Mouse (Mus musculus) kidney, adult 2 months (tissue): ENCODE results near the gene Ccdc15. TPM values are rescaled to one million over a fixed set of nuclear protein-coding genes. Genes with fewer than 3 reads are reported as not detected.
"Not testable (repeated sequence)": the region's sequence is repeated elsewhere in the genome, so short reads cannot be mapped to it uniquely, and the experiment has no call there.

Experiments used
- DNase-seq: peaks from one replicate; pipeline ENCODE4 v3.0.0; 2021
- H3K27ac ChIP-seq: fragments of 200-500 bp; 2 replicates; pipeline ENCODE4 v1.5.1; 2012; ENCODE audit warnings: low read depth, low read length, control low read depth, inconsistent platforms; ENCODE audit not compliant: insufficient read depth
- H3K27me3 ChIP-seq: fragments of 200-500 bp; replicated peaks from 2 replicates; pipeline ENCODE4 v1.6.1; 2012; ENCODE audit warnings: mild to moderate bottlenecking, moderate library complexity, low read length, inconsistent platforms; ENCODE audit not compliant: control insufficient read depth, insufficient read depth
- H3K36me3 ChIP-seq: fragments of 200-500 bp; 2 replicates; pipeline ENCODE4 v1.6.1; 2012; ENCODE audit warnings: mild to moderate bottlenecking, moderate library complexity, low read length, inconsistent platforms; ENCODE audit not compliant: control insufficient read depth, insufficient read depth
- H3K4me1 ChIP-seq: fragments of 200-500 bp; 2 replicates; pipeline ENCODE4 v1.6.1; 2011; ENCODE audit warnings: low read length; ENCODE audit not compliant: control insufficient read depth, insufficient read depth
- H3K4me3 ChIP-seq: fragments of 200-500 bp; 2 replicates; pipeline ENCODE4 v1.5.1; 2011; ENCODE audit warnings: mild to moderate bottlenecking, low read depth, low read length, control low read depth; ENCODE audit not compliant: insufficient read depth
- CTCF ChIP-seq: fragments of 200-500 bp; conservative IDR thresholded peaks from 2 replicates; pipeline ENCODE4 v1.5.1; 2011; ENCODE audit warnings: low read depth, mild to moderate bottlenecking, control low read depth, low read length, moderate library complexity, mixed read lengths; ENCODE audit not compliant: insufficient read depth, insufficient read length
- POLR2A ChIP-seq: fragments of 200-500 bp; IDR thresholded peaks from one replicate; pipeline ENCODE4 v1.6.1; 2011; ENCODE audit warnings: low read depth, low read length, control low read depth
- WGBS: fragments of 180-500 bp; shearing (Covaris S2); methylation state at CpG from one replicate; pipeline ENCODE4 v1.1.7; 2018; 5-methylcytosine and 5-hydroxymethylcytosine counted together
- polyA plus RNA-seq: library from polyadenylated mRNA; depleted of rRNA; stranded (reverse); fragments of >200 nt; gene quantifications from 2 replicates; pipeline ENCODE4 v1.2.3, GENCODE M21; 2012

The Ccdc15 gene
- polyA plus RNA-seq, 1 experiment: 0.64 TPM

- TF ChIP-seq POLR2A (no peak), CTCF (no peak)
- peak overlapping the region; percentile 95; the same call in 1 of the 2 replicates for H3K4me3 ChIP-seq
- 96% methylated on average over 3 of the region's 3 CpGs for WGBS
Measured at GRCm38 (mm10) chr9:37349050-37349449, 818 bp upstream of the Ccdc15 start.

GRCm38 (mm10) chr9:37347184-37347987 is 846 bp downstream of the Ccdc15 start:
- 13% methylated on average over 12 of the region's 12 CpGs for WGBS
- TF ChIP-seq CTCF (no peak), POLR2A (no peak)
- DNase-seq: no peak

More at GRCm38 (mm10) chr9:37349050-37349449, 818 bp upstream of the Ccdc15 start:
- DNase-seq: no peak
- Histone ChIP-seq H3K27ac (no peak overlapping the region), H3K4me1 (no peaks in the 10 kb centered on the region; the same call in 1 of the 2 replicates), H3K36me3 (no peaks in the 10 kb centered on the region), H3K27me3 (no peaks in the 10 kb centered on the region)

GRCm38 (mm10) chr9:37345406-37345805 is 2.8 kb downstream of the Ccdc15 start:
- H3K27me3 ChIP-seq: no peaks in the 10 kb centered on the region
- no peak for TF ChIP-seq CTCF
- H3K36me3 ChIP-seq: no peaks in the 10 kb centered on the region; the same call in 1 of the 2 replicates
- 82% methylated on average over 3 of the region's 3 CpGs for WGBS
- H3K4me1 ChIP-seq: no peaks in the 10 kb centered on the region; the same call in 1 of the 2 replicates
- DNase-seq: no peak
- no peak overlapping the region for H3K4me3 ChIP-seq
- no peak overlapping the region for H3K27ac ChIP-seq

More at GRCm38 (mm10) chr9:37347184-37347987, 846 bp downstream of the Ccdc15 start:
- H3K27me3 ChIP-seq: no peaks in the 10 kb centered on the region
- H3K36me3 ChIP-seq: no peaks in the 10 kb centered on the region; the same call in 1 of the 2 replicates
- no peaks in the 10 kb centered on the region; the same call in 1 of the 2 replicates for H3K4me1 ChIP-seq
- peak overlapping the region; percentile 95 for H3K4me3 ChIP-seq
- peak overlapping the region; percentile 34; the same call in 1 of the 2 replicates for H3K27ac ChIP-seq

- Histone ChIP-seq H3K36me3 (no peaks in the 10 kb centered on the region), H3K4me3 (no peak overlapping the region), H3K27ac (no peak overlapping the region), H3K27me3 (no peaks in the 10 kb centered on the region), H3K4me1 (no peaks in the 10 kb centered on the region)
- WGBS: 37% methylated on average over 3 of the region's 3 CpGs
- peak; percentile 33 for DNase-seq
- TF ChIP-seq POLR2A: no peak
- peak; percentile 41 for TF ChIP-seq CTCF
Measured at GRCm38 (mm10) chr9:37329456-37329855, 18.8 kb downstream of the Ccdc15 start.

GRCm38 (mm10) chr9:37301720-37302119 is 46.5 kb downstream of the Ccdc15 start:
- 80% methylated on average over 1 of the region's 1 CpGs for WGBS
- H3K27ac ChIP-seq: no peak overlapping the region
- no peaks in the 10 kb centered on the region for H3K27me3 ChIP-seq
- H3K4me1 ChIP-seq: no peaks in the 10 kb centered on the region
- TF ChIP-seq CTCF (no peak), POLR2A (no peak)
- no peaks in the 10 kb centered on the region for H3K36me3 ChIP-seq
- no peak overlapping the region for H3K4me3 ChIP-seq
- no peak for DNase-seq

GRCm38 (mm10) chr9:37300501-37300900 is 47.7 kb downstream of the Ccdc15 start:
- 77% methylated on average over 1 of the region's 1 CpGs for WGBS
- not testable (repeated sequence) for H3K27ac ChIP-seq, H3K27me3 ChIP-seq

GRCm38 (mm10) chr9:37295586-37295985 is 52.6 kb downstream of the Ccdc15 start:
- no peaks in the 10 kb centered on the region for H3K27me3 ChIP-seq

More at GRCm38 (mm10) chr9:37300501-37300900, 47.7 kb downstream of the Ccdc15 start:
- H3K4me1 ChIP-seq, H3K36me3 ChIP-seq, H3K4me3 ChIP-seq, DNase-seq: not testable (repeated sequence)

More at GRCm38 (mm10) chr9:37295586-37295985, 52.6 kb downstream of the Ccdc15 start:
- Histone ChIP-seq H3K36me3 (no peaks in the 10 kb centered on the region), H3K4me3 (no peak overlapping the region), H3K4me1 (no peaks in the 10 kb centered on the region), H3K27ac (no peak overlapping the region)
- TF ChIP-seq POLR2A (no peak), CTCF (no peak)
- DNase-seq: no peak
